Mouse (Mus musculus) natural killer cell, adult 2 months (primary cell): Measurements from ENCODE around the gene Isoc2a.

ENCODE experiments used
- DNase-seq, 2 experiments: peaks; one replicate each; pipeline ENCODE4 v3.0.0; 2022; ENCODE audit warnings: low spot score in 2 of 2

The Isoc2a gene

GRCm38 (mm10) chr7:4940068-4940479 is 63.1 kb downstream of the Isoc2a start:
- DNase-seq = peak; percentile 85 to 89

- DNase-seq = no peak
Observed at GRCm38 (mm10) chr7:4942673-4943072, 65.7 kb downstream of the Isoc2a start.

- peak; percentile 97 to 98 for DNase-seq
Observed at GRCm38 (mm10) chr7:4943223-4943815, 66.4 kb downstream of the Isoc2a start.
